Mouse (Mus musculus): ENCODE measurements around the gene Nlgn2. TPM values are rescaled to one million over a fixed set of nuclear protein-coding genes. Genes with fewer than 3 reads are reported as not detected.

Gene Nlgn2
- total and polyA plus RNA-seq, 3 experiments, result 20.3 to 43.3 (median 29.8) TPM

DNA sequence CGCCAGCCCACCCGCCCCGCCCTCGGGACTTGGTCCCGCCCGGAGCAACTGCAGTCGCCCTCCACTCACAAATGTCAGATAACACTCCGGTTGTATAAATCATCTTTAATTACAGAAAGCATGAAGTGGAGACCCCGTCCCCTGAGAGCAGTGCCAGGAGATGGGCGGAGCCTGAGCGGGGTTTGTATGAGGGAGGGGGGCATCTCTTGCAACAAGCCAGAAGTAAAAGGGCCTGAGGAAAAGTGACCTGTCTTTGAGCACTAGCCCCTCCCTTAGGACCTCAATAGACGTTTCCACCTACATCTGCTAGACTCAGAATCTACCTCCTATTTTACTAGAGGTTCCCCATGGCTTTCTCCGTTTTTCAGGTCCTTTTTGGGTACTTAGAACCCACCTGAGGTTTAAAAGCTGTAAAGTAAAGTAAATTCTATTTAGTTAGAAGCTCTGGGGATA lies 41.6 kb downstream of the Nlgn2 start:
- Histone ChIP-seq H3K4me1 (ENCODE audit: control insufficient read depth in 1 of 2, insufficient read depth in 2 of 2, low read length in 2 of 2) (peaks cover 5 to 10% of the 10 kb centered on the region in 2 experiments), H3K27ac (ENCODE audit: control insufficient read depth, low read depth, low read length) (no peak overlapping the region), H3K79me2 (ENCODE audit: control insufficient read depth, insufficient read depth, low read length, poor library complexity) (peaks cover 3% of the 10 kb centered on the region; the same call in 1 of the 2 replicates), H3K9ac (ENCODE audit: control insufficient read depth, low read depth, low read length, poor library complexity, severe bottlenecking) (0 out of 2 replicates have a peak overlapping the region, but pooled peaks have one; percentile 31), H3K9me3 (replicated peaks; ENCODE audit: insufficient read depth, low read length) (no peaks in the 10 kb centered on the region), H3K27me3 (ENCODE audit: control insufficient read depth in 1 of 2, insufficient read depth in 2 of 2, low read length in 2 of 2) (no peaks in the 10 kb centered on the region), H3K4me3 (ENCODE audit: control insufficient read depth in 1 of 2, insufficient read depth in 1 of 2, low read depth in 2 of 2, low read length in 2 of 2) (peak overlapping the region; percentile 69 to 88), H3K36me3 (ENCODE audit: control insufficient read depth in 1 of 2, insufficient read depth in 2 of 2, low read length in 2 of 2) (peaks cover 0 to 11% of the 10 kb centered on the region in 2 experiments; a peak in 2 of 4 replicates)
- DNase-seq (ENCODE audit: low read depth, low spot score), result no peak
- TF ChIP-seq HCFC1 (IDR thresholded peaks at IDR 0.05; ENCODE audit: low read depth, low read length) (no peak), POLR2A (IDR thresholded peaks at IDR 0.05; ENCODE audit: control insufficient read depth in 1 of 2, insufficient read depth in 1 of 2, low read depth in 1 of 2, low read length in 2 of 2, poor library complexity in 1 of 2) (no peak; a peak in 1 of 4 replicates), SMC3 (IDR thresholded peaks at IDR 0.05; ENCODE audit: low read depth, low read length) (no peak), ZC3H11A (IDR thresholded peaks at IDR 0.05; ENCODE audit: low read depth, low read length) (no peak), BHLHE40 (IDR thresholded peaks at IDR 0.05; ENCODE audit: borderline replicate concordance, low read depth, low read length) (no peak), MEF2A (IDR thresholded peaks at IDR 0.05; ENCODE audit: extremely low read depth, insufficient replicate concordance, low read depth, low read length, poor library complexity, severe bottlenecking) (no peak), CHD1 (IDR thresholded peaks at IDR 0.05; ENCODE audit: low read depth, low read length) (no peak), NELFE (IDR thresholded peaks at IDR 0.05; ENCODE audit: low read depth, low read length) (no peak), TAL1 (IDR thresholded peaks at IDR 0.05; ENCODE audit: low read length) (no peak), USF1 (IDR thresholded peaks at IDR 0.05; ENCODE audit: low read depth, low read length) (no peak), TBP (IDR thresholded peaks at IDR 0.05; ENCODE audit: low read depth, low read length) (no peak), UBTF (IDR thresholded peaks at IDR 0.05; ENCODE audit: borderline replicate concordance, insufficient read depth, low read depth, low read length) (no peak), POLR2AphosphoS5 (IDR thresholded peaks at IDR 0.05; ENCODE audit: borderline replicate concordance, low read depth, low read length) (no peak), MAFK (IDR thresholded peaks at IDR 0.05; ENCODE audit: borderline replicate concordance, low read depth, low read length) (no peak)

DNA sequence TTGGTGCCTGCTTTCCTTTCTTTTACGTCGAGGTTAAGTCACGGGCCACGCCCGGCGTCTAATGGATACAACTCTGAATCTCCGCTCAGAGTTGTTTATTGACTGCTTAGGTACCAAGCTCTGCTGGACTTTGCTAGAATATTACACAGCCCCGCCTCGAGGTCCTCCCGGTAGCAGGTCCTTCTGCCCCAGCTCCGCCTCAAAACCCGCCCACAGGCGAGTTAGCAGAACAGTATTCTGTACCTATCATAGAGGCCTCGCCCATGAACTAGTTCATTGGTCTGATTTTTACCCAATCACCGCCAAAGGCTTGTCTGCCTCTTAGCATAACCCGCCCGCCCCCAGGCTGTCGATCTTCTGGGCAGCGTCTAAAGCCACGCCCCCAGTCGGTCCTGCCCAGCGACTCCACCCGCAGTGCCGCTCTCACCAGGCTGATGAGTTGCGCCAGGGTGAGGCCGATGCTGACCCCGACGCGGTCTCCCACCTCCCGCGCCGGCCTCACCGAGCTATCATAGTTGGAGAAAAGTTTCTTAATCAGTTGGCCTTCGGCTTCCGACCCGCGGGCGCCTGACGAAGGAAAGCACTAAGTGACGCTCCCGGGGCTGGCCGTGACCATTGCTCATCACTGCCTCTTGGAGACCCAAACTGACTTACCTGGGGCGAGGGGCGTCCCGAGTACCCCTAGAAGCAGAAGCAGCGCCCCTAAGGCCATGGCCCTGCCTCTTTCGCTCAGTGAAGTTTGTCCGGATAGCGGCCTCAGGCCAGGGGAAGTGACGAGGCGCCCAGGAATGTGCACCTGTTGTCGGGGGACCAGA lies 42.2 kb downstream of the Nlgn2 start, which contains the start of gene Chrnb1:
Gene Chrnb1 (minus strand): TSS at position 776 of the 815 bp plus-strand sequence.
- Histone ChIP-seq H3K27me3 (ENCODE audit: control insufficient read depth in 1 of 2, insufficient read depth in 2 of 2, low read length in 2 of 2) (no peaks in the 10 kb centered on the region), H3K4me1 (ENCODE audit: control insufficient read depth in 1 of 2, insufficient read depth in 2 of 2, low read length in 2 of 2) (peaks cover 5 to 10% of the 10 kb centered on the region in 2 experiments), H3K27ac (ENCODE audit: control insufficient read depth, low read depth, low read length) (no peak within 1 kb of the TSS; the same call in 1 of the 2 replicates), H3K9me3 (replicated peaks; ENCODE audit: insufficient read depth, low read length) (no peaks in the 10 kb centered on the region), H3K79me2 (ENCODE audit: control insufficient read depth, insufficient read depth, low read length, poor library complexity) (no peaks in the 10 kb centered on the region; the same call in 1 of the 2 replicates), H3K36me3 (ENCODE audit: control insufficient read depth in 1 of 2, insufficient read depth in 2 of 2, low read length in 2 of 2) (peaks cover 0 to 11% of the 10 kb centered on the region in 2 experiments; a peak in 2 of 4 replicates), H3K9ac (ENCODE audit: control insufficient read depth, low read depth, low read length, poor library complexity, severe bottlenecking) (peak within 1 kb of the TSS; percentile 66), H3K4me3 (ENCODE audit: control insufficient read depth in 1 of 2, insufficient read depth in 1 of 2, low read depth in 2 of 2, low read length in 2 of 2) (peak within 1 kb of the TSS; percentile 69 to 88)
- DNase-seq (ENCODE audit: low read depth, low spot score), result peak; percentile 100
- peak; percentile 17 to 73; a peak in 3 of 4 replicates for TF ChIP-seq POLR2A (IDR thresholded peaks at IDR 0.05; ENCODE audit: control insufficient read depth in 1 of 2, insufficient read depth in 1 of 2, low read depth in 1 of 2, low read length in 2 of 2, poor library complexity in 1 of 2)
- no peak; the same call in 1 of the 2 replicates for TF ChIP-seq GABPA (IDR thresholded peaks at IDR 0.05; ENCODE audit: low read depth, low read length)
- TF ChIP-seq USF2 (IDR thresholded peaks at IDR 0.05; ENCODE audit: borderline replicate concordance in 1 of 2, insufficient read depth in 1 of 2, low read depth in 1 of 2, low read length in 2 of 2), result no peak
- TF ChIP-seq ZMIZ1 (IDR thresholded peaks at IDR 0.05; ENCODE audit: low read depth, low read length), result peak; percentile 52; the same call in 1 of the 2 replicates
- TF ChIP-seq BHLHE40 (IDR thresholded peaks at IDR 0.05; ENCODE audit: borderline replicate concordance, low read depth, low read length), result 0 out of 2 replicates have a peak, but pooled peaks have one; percentile 23
- TF ChIP-seq TCF12 (IDR thresholded peaks at IDR 0.05; ENCODE audit: low read depth, low read length), result peak; percentile 33
- 0 out of 2 replicates have a peak, but pooled peaks have one; percentile 3 for TF ChIP-seq SMC3 (IDR thresholded peaks at IDR 0.05; ENCODE audit: low read depth, low read length)
- TF ChIP-seq GATA1 (IDR thresholded peaks at IDR 0.05; ENCODE audit: low read depth, low read length), result no peak
- TF ChIP-seq UBTF (IDR thresholded peaks at IDR 0.05; ENCODE audit: borderline replicate concordance, insufficient read depth, low read depth, low read length), result no peak
- TF ChIP-seq MYC (IDR thresholded peaks at IDR 0.05; ENCODE audit: low read depth, low read length), result 0 out of 2 replicates have a peak, but pooled peaks have one; percentile 10
- 0 out of 6 replicates have a peak, but pooled peaks of 1 of the 3 experiments have one; percentile 10 for TF ChIP-seq CTCF (IDR thresholded peaks at IDR 0.05 in 2 of 3, conservative IDR thresholded peaks at IDR 0.05 in 1 of 3; ENCODE audit: control insufficient read depth in 1 of 3, insufficient read depth in 1 of 3, low read depth in 2 of 3, low read length in 3 of 3, poor library complexity in 1 of 3, severe bottlenecking in 1 of 3)
- peak; percentile 42; the same call in 1 of the 2 replicates for TF ChIP-seq NRF1 (IDR thresholded peaks at IDR 0.05; ENCODE audit: insufficient read depth, low read depth, low read length, poor library complexity, severe bottlenecking)
- no peak for TF ChIP-seq RAD21 (IDR thresholded peaks at IDR 0.05; ENCODE audit: low read depth, low read length)
- TF ChIP-seq HCFC1 (IDR thresholded peaks at IDR 0.05; ENCODE audit: low read depth, low read length), result peak; percentile 32; the same call in 1 of the 2 replicates
- no peak for TF ChIP-seq POLR2AphosphoS5 (IDR thresholded peaks at IDR 0.05; ENCODE audit: borderline replicate concordance, low read depth, low read length)
- peak; percentile 88 for TF ChIP-seq POLR2AphosphoS2 (IDR thresholded peaks at IDR 0.05; ENCODE audit: low read length)
- no peak for TF ChIP-seq EP300 (IDR thresholded peaks at IDR 0.05; ENCODE audit: low read depth in 1 of 2, low read length in 2 of 2)
